Mouse (Mus musculus) testis, adult 10 weeks (tissue): ENCODE measurements around the gene Ifnab. TPM values are rescaled to one million over a fixed set of nuclear protein-coding genes. Genes with fewer than 3 reads are reported as not detected.

Source experiments
- polyA plus RNA-seq: library from polyadenylated mRNA; stranded (reverse); fragments of 350-450 nt; fragmentation: Illumina TruSeq; extraction: RNeasy Lipid Tissue Mini Kit (QIAGEN cat#74804); gene quantifications from one replicate; pipeline ENCODE4 v1.2.3, GENCODE M21; 2014; ENCODE audit warnings: low read depth, low replicate concordance

Ifnab gene
- polyA plus RNA-seq: not detected

GRCm38 (mm10) chr4:88691259-88691658, at the start of gene Ifnab:
Ifnab (minus strand) TSS chr4:88691359.

GRCm38 (mm10) chr4:88721791-88722721, 30.9 kb upstream of the Ifnab start, which contains the start of the genes Gm26566 and Klhl9:
Gm26566 (plus strand) TSS chr4:88721805.
Klhl9 (minus strand) TSS chr4:88722465.

DNA sequence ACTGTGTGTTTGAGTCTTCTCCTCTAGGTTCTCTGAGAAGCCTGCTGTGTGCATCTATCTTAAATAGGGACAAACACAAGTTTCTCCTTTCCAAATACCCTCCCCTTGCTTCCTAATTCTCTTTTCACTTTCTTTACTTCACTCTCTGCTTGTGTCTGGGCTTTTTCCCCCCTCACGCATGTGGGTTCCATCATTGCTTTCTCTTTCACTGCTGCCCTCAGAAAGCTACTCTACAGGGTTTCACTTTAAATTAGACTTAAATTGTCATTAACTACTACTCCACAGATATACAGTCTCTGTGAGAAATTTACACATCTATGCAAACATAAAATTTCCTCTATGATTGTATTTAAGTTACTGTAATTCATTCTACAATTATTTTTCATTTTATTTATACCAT, 7.3 kb downstream of the Ifnab start, which contains the start of gene Ifna2:
Gene Ifna2, minus strand, starts transcription at position 101 of the 400 bp plus-strand sequence.

DNA sequence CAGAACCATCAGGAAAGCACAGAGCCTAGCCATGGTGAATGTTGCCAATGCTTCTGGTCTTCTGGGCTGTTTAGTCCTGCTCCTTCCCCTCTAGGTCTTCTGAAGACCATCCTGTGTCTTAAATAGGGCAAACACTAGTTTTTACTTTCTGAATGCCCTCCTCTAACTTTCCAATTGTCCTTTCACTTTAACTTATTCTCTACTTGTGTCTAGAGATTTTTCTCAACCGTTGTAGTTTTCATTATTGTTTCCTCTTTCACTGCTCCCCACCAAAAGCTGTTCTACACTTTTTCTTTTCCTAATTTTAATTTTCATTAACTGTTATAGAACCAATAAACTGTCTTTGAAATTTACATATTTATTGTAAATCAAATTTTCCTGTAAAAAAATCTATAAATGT, 14.3 kb downstream of the Ifnab start, which contains the start of gene Ifna16:
Gene Ifna16, minus strand, starts transcription at position 101 of the 400 bp plus-strand sequence.

DNA sequence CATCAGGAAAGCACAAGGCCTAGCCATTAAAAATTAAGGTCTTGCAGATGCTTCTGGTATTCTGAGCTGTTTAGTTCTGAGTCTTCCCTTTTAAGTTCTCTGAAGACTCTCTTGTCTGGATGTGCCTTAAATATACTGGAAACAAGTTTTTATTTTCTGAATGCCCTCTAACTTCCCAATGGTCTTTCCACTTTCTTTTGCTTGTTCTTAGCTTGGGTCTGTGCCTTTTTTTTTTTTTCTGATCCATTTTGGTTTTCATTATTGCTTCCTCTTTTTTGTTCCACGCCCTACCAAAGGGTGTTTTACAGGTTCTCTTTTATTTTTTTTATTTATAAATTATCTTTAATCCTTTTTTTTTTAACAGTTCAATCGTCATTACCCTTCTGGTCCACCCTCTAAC, 46.8 kb downstream of the Ifnab start, which contains the start of gene Ifna13:
Gene Ifna13, minus strand, starts transcription at position 101 of the 400 bp plus-strand sequence.

Other genes starting within 250 kb of the Ifnab start
- not detected for gene Ifnb1, start 168.6 kb downstream of the Ifnab start, polyA plus RNA-seq
- not detected for gene Ifna15, start 133.1 kb downstream of the Ifnab start, polyA plus RNA-seq
- not detected for gene Ifna14, start 119.6 kb downstream of the Ifnab start, polyA plus RNA-seq
- gene Ifna9, start 99.0 kb downstream of the Ifnab start, polyA plus RNA-seq: not detected
- gene Ifna12, start 88.0 kb downstream of the Ifnab start, polyA plus RNA-seq: not detected
- not detected for gene C87499, start 56.9 kb downstream of the Ifnab start, polyA plus RNA-seq
- not detected for gene Ifna13, start 46.9 kb downstream of the Ifnab start, polyA plus RNA-seq
- not detected for gene Ifna16, start 14.4 kb downstream of the Ifnab start, polyA plus RNA-seq
- gene Ifna2, start 7.4 kb downstream of the Ifnab start, polyA plus RNA-seq: not detected
- gene Gm26566, start 30.4 kb upstream of the Ifnab start, polyA plus RNA-seq: not detected
- gene Klhl9, start 31.1 kb upstream of the Ifnab start, polyA plus RNA-seq: 41.4 TPM
- not detected for gene Gm13271, start 63.5 kb upstream of the Ifnab start, polyA plus RNA-seq
- gene Gm13283, start 68.8 kb upstream of the Ifnab start, polyA plus RNA-seq: not detected
- not detected for gene Gm13290, start 82.5 kb upstream of the Ifnab start, polyA plus RNA-seq
- not detected for gene Gm13289, start 85.6 kb upstream of the Ifnab start, polyA plus RNA-seq
- gene Gm13272, start 88.5 kb upstream of the Ifnab start, polyA plus RNA-seq: not detected
- not detected for gene Ifnz, start 90.8 kb upstream of the Ifnab start, polyA plus RNA-seq
- gene Gm13276, start 94.3 kb upstream of the Ifnab start, polyA plus RNA-seq: not detected
- gene Gm13277, start 97.3 kb upstream of the Ifnab start, polyA plus RNA-seq: not detected
- gene Gm13278, start 100.2 kb upstream of the Ifnab start, polyA plus RNA-seq: not detected
- not detected for gene Gm13275, start 103.1 kb upstream of the Ifnab start, polyA plus RNA-seq
- gene Gm13279, start 106.0 kb upstream of the Ifnab start, polyA plus RNA-seq: not detected
- gene Gm13285, start 108.3 kb upstream of the Ifnab start, polyA plus RNA-seq: not detected
- gene Gm13287, start 111.9 kb upstream of the Ifnab start, polyA plus RNA-seq: not detected
- gene Gm13288, start 114.2 kb upstream of the Ifnab start, polyA plus RNA-seq: not detected
- gene Ifna7, start 124.9 kb upstream of the Ifnab start, polyA plus RNA-seq: not detected
- not detected for gene Ifna11, start 128.6 kb upstream of the Ifnab start, polyA plus RNA-seq
- gene Ifna6, start 136.1 kb upstream of the Ifnab start, polyA plus RNA-seq: not detected
- not detected for gene Ifna5, start 144.2 kb upstream of the Ifnab start, polyA plus RNA-seq
- not detected for gene Ifna4, start 150.5 kb upstream of the Ifnab start, polyA plus RNA-seq
- gene Ifna1, start 158.7 kb upstream of the Ifnab start, polyA plus RNA-seq: not detected
- not detected for gene Ifne, start 188.8 kb upstream of the Ifnab start, polyA plus RNA-seq